Mouse (Mus musculus): ENCODE measurements around the gene Gm20854. TPM values are rescaled to one million over a fixed set of nuclear protein-coding genes. Genes with fewer than 3 reads are reported as not detected.
"Not testable (repeated sequence)": the region's sequence is repeated elsewhere in the genome, so short reads cannot be mapped to it uniquely, and the experiment has no call there.

Gm20854 gene
- not detected in 2 replicates for total RNA-seq (2012; rRNA removed)

DNA sequence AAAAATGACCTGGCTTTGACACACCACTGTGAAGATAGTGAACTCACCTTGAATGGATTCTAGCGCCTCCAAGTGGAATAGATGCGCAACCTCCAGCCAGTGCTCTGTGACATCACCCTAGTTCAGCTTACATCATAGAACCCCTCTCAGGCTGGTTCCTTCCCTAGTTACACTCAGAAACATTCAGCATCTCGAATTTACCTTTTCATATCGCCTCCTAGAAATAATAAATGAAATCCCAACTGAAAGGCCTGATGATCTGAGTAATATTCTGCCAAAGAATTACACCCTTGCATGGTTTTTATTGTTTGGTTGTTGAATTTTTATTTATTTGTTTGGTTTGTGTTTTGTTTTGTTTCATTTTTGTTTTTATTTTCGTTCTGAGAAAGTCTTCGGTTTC, at the start of gene Gm20854:
TSS of gene Gm20854 (minus strand) at position 101 of the 400 bp plus-strand sequence.
- H3K9ac ChIP-seq (ENCODE audit: insufficient read depth, low read depth, low read length, poor library complexity, severe bottlenecking); DNase-seq (ENCODE audit: low read depth, low spot score); H3K4me3 ChIP-seq (ENCODE audit: insufficient read depth in 1 of 2, low read depth in 1 of 2, low read length in 2 of 2, poor library complexity in 1 of 2, severe bottlenecking in 1 of 2); H3K4me1 ChIP-seq (ENCODE audit: control insufficient read depth in 2 of 2, insufficient read depth in 2 of 2, low read length in 2 of 2, poor library complexity in 1 of 2); H3K36me3 ChIP-seq (ENCODE audit: control insufficient read depth, insufficient read depth, low read length, poor library complexity, severe bottlenecking); H3K9me3 ChIP-seq (ENCODE audit: control insufficient read depth, insufficient read depth, low read depth, low read length); in situ Hi-C loops (cut with MboI; ENCODE audit: low sequenced_read_pairs in 2 of 2, unreplicated experiment in 2 of 2); H3K27ac ChIP-seq (ENCODE audit: insufficient read depth, low read depth, low read length, poor library complexity, severe bottlenecking): not testable (repeated sequence)

All from ES-E14 (cell line).